Comparison of ENCODE assay signal across 32 mouse cellular contexts in genomic region chr15:27232804-27233203, GRCm38 (mm10).
DNase-seq lines count a peak whose midpoint lies in the region; ATAC-seq lines count a peak whose summit lies in the region.
"Had no signal": no experiment of that assay in that cellular context is flagged by ENCODE, and none has a peak within 500 bp of the region (broad histone marks: within the 10 kb centered on the region; RNA-seq: fewer than 3 reads in every experiment).

No protein-coding gene starts in this region.

- no peak overlapping the region for H3K4me2 ChIP-seq in embryonic facial prominence, embryonic 14.5 days (ENCODE audit: low read depth, low read length)
- H3K4me2 ChIP-seq: embryonic facial prominence, embryonic 15.5 days; heart, embryonic 13.5 days; limb, embryonic 15.5 days; lung, embryonic 15.5 days; midbrain, embryonic 12.5 days; neural tube, embryonic 15.5 days had no signal

- H3K4me3 ChIP-seq in embryonic facial prominence, embryonic 14.5 days (ENCODE audit: low read depth, low read length), result no peak overlapping the region
- no peak overlapping the region for H3K4me3 ChIP-seq in embryonic facial prominence, embryonic 10.5 days
- H3K4me3 ChIP-seq: embryonic facial prominence, embryonic 15.5 days; gastrocnemius, adult 2 months; heart, embryonic 13.5 days; hindbrain, embryonic 10.5 days; limb, embryonic 15.5 days; lung, embryonic 15.5 days; midbrain, embryonic 12.5 days; neural tube, embryonic 15.5 days had no signal

- no peak overlapping the region for H3K9ac ChIP-seq in embryonic facial prominence, embryonic 14.5 days (ENCODE audit: low read depth, low read length)
- H3K9ac ChIP-seq: embryonic facial prominence, embryonic 15.5 days; heart, embryonic 13.5 days; limb, embryonic 15.5 days; liver, embryonic 14.5 days; lung, embryonic 15.5 days; midbrain, embryonic 12.5 days; neural tube, embryonic 15.5 days had no signal

- no peaks in the 10 kb centered on the region for H3K4me1 ChIP-seq in embryonic facial prominence, embryonic 14.5 days (ENCODE audit: control insufficient read depth, insufficient read depth, low read length)
- no peaks in the 10 kb centered on the region for H3K4me1 ChIP-seq in embryonic facial prominence, embryonic 10.5 days
- H3K4me1 ChIP-seq: embryonic facial prominence, embryonic 15.5 days; hindbrain, embryonic 10.5 days; limb, embryonic 15.5 days; lung, embryonic 15.5 days; midbrain, embryonic 12.5 days; neural tube, embryonic 15.5 days had no signal

- no peak for ATAC-seq in embryonic facial prominence, embryonic 14.5 days (ENCODE audit: low read depth)
- peak; percentile 79 for ATAC-seq in megakaryocyte progenitor cell, adult 5-6 weeks (replicated peaks; ENCODE audit: poor library complexity)
- ATAC-seq: activated CD4-positive, CD25-positive, alpha-beta regulatory T cell, adult 4 months; forebrain, embryonic 14.5 days; hindbrain, embryonic 16.5 days had no signal

- 58% methylated on average over 5 of the region's 5 CpGs for WGBS in embryonic facial prominence, embryonic 14.5 days
- WGBS in embryonic facial prominence, embryonic 10.5 days, result 84% methylated on average over 5 of the region's 5 CpGs

- peak; percentile 36 for DNase-seq in embryonic facial prominence, embryonic 14.5 days (ENCODE audit: low spot score)
- DNase-seq in embryonic facial prominence, embryonic 10.5 days (ENCODE audit: low spot score), result no peak
- DNase-seq in 3T3-L1 (ENCODE audit: low read depth, low spot score), result peak; percentile 23
- peak; percentile 10 for DNase-seq in brain, adult 2 months (ENCODE audit: low read depth, low spot score)
- DNase-seq in urinary bladder, adult 2 months (ENCODE audit: low spot score), result no peak
- DNase-seq in gastrocnemius, postnatal 4 days (ENCODE audit: low spot score in 2 of 2), result no peak
- no peak for DNase-seq in layer of hippocampus, adult 18-20 months (ENCODE audit: low spot score in 2 of 2)
- DNase-seq: adrenal gland, adult 2 months; cerebellum, adult 11 months; cerebellum, adult 9-10 months; gastrocnemius, adult 2 months; gastrocnemius, postnatal 36 days; heart, postnatal 10 days; kidney, adult 2 months; kidney, postnatal 36 days; retina, postnatal 1 day; right cerebral cortex, postnatal 25 days; spleen, adult 18-20 months; thymus, adult 18-20 months; thymus, postnatal 25 days had no signal

- H3K9me3 ChIP-seq in embryonic facial prominence, embryonic 14.5 days (ENCODE audit: control insufficient read depth, low read length), result no peaks in the 10 kb centered on the region
- H3K9me3 ChIP-seq in embryonic facial prominence, embryonic 10.5 days, result no peaks in the 10 kb centered on the region
- H3K9me3 ChIP-seq: embryonic facial prominence, embryonic 15.5 days; heart, embryonic 13.5 days; hindbrain, embryonic 10.5 days; limb, embryonic 15.5 days; lung, embryonic 15.5 days; midbrain, embryonic 12.5 days; neural tube, embryonic 15.5 days had no signal

- no peak overlapping the region for H3K27ac ChIP-seq in embryonic facial prominence, embryonic 14.5 days (replicated peaks; ENCODE audit: low read depth, low read length)
- no peak overlapping the region for H3K27ac ChIP-seq in embryonic facial prominence, embryonic 10.5 days (replicated peaks)
- H3K27ac ChIP-seq: embryonic facial prominence, embryonic 15.5 days; gastrocnemius, adult 2 months; heart, embryonic 13.5 days; hindbrain, embryonic 10.5 days; limb, embryonic 15.5 days; liver, embryonic 14.5 days; lung, embryonic 15.5 days; midbrain, embryonic 12.5 days; neural tube, embryonic 15.5 days had no signal

- no peaks in the 10 kb centered on the region for H3K36me3 ChIP-seq in embryonic facial prominence, embryonic 14.5 days (ENCODE audit: control insufficient read depth, insufficient read depth, low read length)
- no peaks in the 10 kb centered on the region for H3K36me3 ChIP-seq in embryonic facial prominence, embryonic 10.5 days (replicated peaks)
- H3K36me3 ChIP-seq: embryonic facial prominence, embryonic 15.5 days; heart, embryonic 13.5 days; hindbrain, embryonic 10.5 days; limb, embryonic 15.5 days; lung, embryonic 15.5 days; midbrain, embryonic 12.5 days; neural tube, embryonic 15.5 days had no signal

- H3K27me3 ChIP-seq in embryonic facial prominence, embryonic 14.5 days (replicated peaks; ENCODE audit: control insufficient read depth, insufficient read depth, low read length), result no peaks in the 10 kb centered on the region
- no peaks in the 10 kb centered on the region for H3K27me3 ChIP-seq in embryonic facial prominence, embryonic 10.5 days (replicated peaks; ENCODE audit: low read depth, poor library complexity, severe bottlenecking)
- H3K27me3 ChIP-seq: embryonic facial prominence, embryonic 15.5 days; heart, embryonic 13.5 days; limb, embryonic 15.5 days; lung, embryonic 15.5 days; midbrain, embryonic 12.5 days; neural tube, embryonic 15.5 days had no signal

Comparison
In these comparisons a context has a peak if more than half of its experiments do, and no peak if none do; other contexts are left out.
1. DNase-seq: peak in embryonic facial prominence, embryonic 14.5 days (single experiment), 3T3-L1 (single experiment) and brain, adult 2 months (single experiment); none in embryonic facial prominence, embryonic 10.5 days (single experiment), urinary bladder, adult 2 months (single experiment), gastrocnemius, postnatal 4 days (0 of 2) and layer of hippocampus, adult 18-20 months (0 of 2).